Mouse (Mus musculus): ENCODE measurements at regions not wholly inside any gene's neighbourhood (a gene's known extent, or its start where the extent isn't known, plus 50 kb on each side); places are given as distances from the start of the nearest gene placed in this dataset.

DNA sequence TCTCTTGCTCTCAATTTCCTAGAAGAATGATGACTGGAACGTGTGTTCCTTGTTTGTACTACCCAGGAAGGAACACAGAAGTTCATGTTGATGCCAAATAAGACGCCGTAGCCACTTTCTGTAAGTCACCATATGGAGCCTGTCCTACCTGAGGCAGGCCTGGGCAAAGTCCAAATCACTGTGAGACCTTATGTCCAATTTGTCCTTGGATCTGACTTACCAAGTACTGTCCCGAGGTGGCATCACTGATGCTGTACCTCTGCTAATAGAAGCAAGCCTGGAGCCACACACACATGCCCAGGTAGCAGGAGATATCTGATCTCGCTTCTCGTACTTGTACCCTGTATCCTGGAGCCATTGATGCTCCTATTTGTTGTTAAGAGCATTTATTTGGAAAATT is 91.2 kb upstream of the E2f7 start:
- DNase-seq = no peak

DNA sequence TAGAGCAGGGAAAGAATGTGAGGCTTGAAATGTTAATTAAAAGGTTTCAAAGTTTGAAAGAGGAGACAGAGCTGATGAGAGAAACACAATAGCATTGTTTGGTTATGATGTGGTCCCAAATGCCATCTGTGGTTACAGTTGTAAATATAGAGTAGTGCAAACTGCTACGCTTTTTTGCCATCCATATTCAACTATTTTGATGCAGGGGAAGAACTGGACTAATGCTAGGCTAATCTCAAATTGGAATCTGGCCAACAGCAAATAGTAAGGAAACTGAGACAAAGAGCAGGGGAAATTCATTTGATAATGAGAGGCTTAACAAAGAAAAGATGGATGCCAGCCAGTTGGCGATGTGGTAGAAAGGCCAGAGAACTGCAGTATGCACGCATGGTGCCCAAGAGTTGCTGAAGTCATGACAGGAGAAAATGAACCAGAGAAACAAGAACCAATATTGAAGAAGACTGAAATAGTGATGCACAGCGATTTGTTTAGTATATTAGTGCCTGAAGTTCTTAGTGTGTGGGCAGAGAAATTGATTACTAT is 87.0 kb upstream of the E2f7 start:
- no peak for DNase-seq

- peak; percentile 20 for DNase-seq
These were observed 68.7 kb upstream of the E2f7 start for GRCm38 (mm10) chr10:110676503-110676902.

Measured in kidney, adult 18-20 months (tissue).